Mouse (Mus musculus) neural tube, embryonic 10.5 days (tissue): Measurements from ENCODE around the gene Vmn1r167.
"Not testable (repeated sequence)": the region's sequence is repeated elsewhere in the genome, so short reads cannot be mapped to it uniquely, and the experiment has no call there.

Experiments
- DNase-seq: peaks from one replicate; pipeline ENCODE4 v3.0.0-alpha.2; 2017; ENCODE audit warnings: low spot score; ENCODE audit errors: extremely low spot score

Gene Vmn1r167

DNA sequence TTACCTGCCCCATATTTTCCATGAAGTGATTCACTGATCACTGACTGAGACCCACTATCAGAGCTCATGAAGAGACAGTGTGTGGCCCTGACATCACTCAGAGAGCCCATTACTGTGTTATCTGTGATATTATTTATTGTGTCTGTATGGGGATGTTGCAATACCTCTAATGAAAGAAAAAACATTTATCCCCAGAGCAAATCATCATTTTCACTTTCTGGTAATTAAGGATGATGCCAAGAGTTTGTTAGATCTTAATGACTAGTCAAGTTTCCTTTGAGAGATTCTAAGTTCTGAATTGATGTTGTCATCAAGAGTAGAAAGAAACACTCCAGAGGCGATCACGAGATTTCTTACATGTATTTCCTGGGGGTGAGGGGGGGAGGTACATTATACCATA is at the start of gene Vmn1r167:
Vmn1r167 (minus strand) TSS at position 101 of the 400 bp plus-strand sequence.
- DNase-seq = not testable (repeated sequence)

DNA sequence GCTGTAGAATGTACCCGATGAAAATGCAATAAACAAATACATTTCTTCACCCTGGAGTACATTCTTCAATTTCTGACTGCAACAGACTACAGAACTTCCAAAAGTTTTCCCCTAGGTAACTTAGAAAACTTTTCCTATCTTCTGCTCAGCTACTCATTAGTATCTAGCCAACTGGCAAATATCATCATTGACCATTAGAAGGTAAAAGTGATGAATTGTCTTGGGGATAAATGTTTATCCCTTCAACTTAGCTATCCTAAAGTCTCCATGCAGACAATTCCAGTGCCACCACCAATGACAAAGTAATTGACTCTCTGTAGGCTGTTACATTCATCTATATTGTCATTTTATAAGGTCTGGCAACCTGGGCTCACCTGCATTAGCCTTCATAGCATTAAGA is 32.4 kb upstream of the Vmn1r167 start, which contains the start of gene Vmn1r168:
Vmn1r168 (plus strand) TSS at position 301 of the 400 bp plus-strand sequence.
- DNase-seq = not testable (repeated sequence)

DNA sequence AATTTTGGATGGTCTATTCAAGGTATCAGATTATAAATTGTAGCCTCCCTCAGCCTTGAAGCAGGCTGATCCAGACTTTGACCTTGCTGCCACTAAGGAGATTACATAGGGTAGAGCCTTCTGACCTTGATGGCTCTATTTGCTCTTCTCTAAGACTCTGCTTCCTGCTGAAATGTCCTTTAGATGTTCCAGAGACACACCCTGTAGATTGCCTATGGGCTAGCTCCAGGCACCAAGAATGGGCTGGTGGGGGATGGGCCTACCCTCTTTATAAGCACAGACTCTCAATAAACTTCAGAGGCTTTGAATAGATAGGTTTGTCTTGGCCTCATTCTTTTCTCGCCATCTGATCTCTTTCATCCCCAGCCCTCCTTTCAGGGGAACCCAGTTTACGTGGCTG is 34.1 kb downstream of the Vmn1r167 start:
- not testable (repeated sequence) for DNase-seq

DNA sequence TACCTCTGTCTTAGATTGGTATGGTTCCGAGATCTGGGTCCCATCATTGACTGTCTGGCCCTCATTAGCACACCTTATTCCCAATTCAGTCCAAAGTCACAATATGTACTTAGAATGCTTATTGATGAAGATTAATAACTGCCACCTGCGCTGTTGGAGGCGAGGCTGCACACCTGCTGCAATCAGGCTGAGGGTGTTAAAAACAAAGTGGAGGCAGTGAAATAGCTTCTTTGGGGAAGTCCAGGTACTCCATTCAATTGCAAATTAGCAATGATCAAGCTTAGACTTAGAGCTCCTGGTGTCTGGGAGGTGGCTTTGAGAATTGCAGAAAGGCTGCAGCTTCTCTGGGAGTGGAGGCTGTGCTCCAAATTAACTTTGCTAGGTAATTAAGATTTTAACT is 36.2 kb downstream of the Vmn1r167 start:
- not testable (repeated sequence) for DNase-seq

DNA sequence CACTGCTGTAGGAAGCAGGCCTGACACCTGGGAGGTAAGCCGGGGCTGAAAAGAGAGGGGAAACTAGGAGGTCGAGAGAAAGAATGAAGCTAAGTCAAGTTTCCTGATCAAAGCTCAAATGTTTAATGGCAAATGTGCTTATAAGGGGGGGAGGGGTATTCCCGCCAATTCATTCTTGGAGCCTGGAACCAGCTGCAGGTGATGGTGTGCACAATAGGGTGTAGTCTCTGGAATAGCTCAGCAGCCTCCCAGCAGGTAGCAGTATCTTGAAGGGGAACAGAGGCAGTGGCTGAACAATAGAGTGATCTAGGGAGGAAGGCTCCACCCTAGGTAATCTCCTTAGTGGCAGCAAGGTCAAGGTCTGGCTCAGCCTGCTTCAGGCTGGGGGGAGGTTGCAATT is 36.8 kb downstream of the Vmn1r167 start:
- DNase-seq = not testable (repeated sequence)
